In genomic region chr13:41219056-41219455, GRCm38 (mm10) we compare ENCODE assay signal across 13 mouse cellular contexts. TPM values are rescaled to one million over a fixed set of nuclear protein-coding genes. Genes with fewer than 3 reads are reported as not detected.
DNase-seq lines count a peak whose midpoint lies in the region; ATAC-seq and TF ChIP-seq lines count a peak whose summit lies in the region.
"Had no signal": no experiment of that assay in that cellular context is flagged by ENCODE, and none has a peak within 500 bp of the region (broad histone marks: within the 10 kb centered on the region; RNA-seq: fewer than 3 reads in every experiment).

No protein-coding gene starts in this region.

- no peak overlapping the region for H3K4me3 ChIP-seq in embryonic facial prominence, embryonic 12.5 days
- peak overlapping the region; percentile 60 for H3K4me3 ChIP-seq in hindbrain, embryonic 13.5 days
- H3K4me3 ChIP-seq in liver, postnatal 0 days (ENCODE audit: low read depth, low read length) = peak overlapping the region; percentile 64

- TF ChIP-seq CTCF in liver, postnatal 0 days (IDR thresholded peaks at IDR 0.05; ENCODE audit: low read depth) = no peak

- no peaks in the 10 kb centered on the region for H3K27me3 ChIP-seq in embryonic facial prominence, embryonic 12.5 days
- no peaks in the 10 kb centered on the region for H3K27me3 ChIP-seq in hindbrain, embryonic 13.5 days
- peaks cover 5% of the 10 kb centered on the region; the same call in 1 of the 2 replicates for H3K27me3 ChIP-seq in liver, postnatal 0 days (ENCODE audit: insufficient read depth, low read length)

- H3K9ac ChIP-seq in embryonic facial prominence, embryonic 12.5 days = no peak overlapping the region
- peak overlapping the region; percentile 83; the same call in 1 of the 2 replicates for H3K9ac ChIP-seq in hindbrain, embryonic 13.5 days
- peak overlapping the region; percentile 78 for H3K9ac ChIP-seq in liver, postnatal 0 days (replicated peaks)

- no peak for TF ChIP-seq EP300 in liver, postnatal 0 days (IDR thresholded peaks at IDR 0.05; ENCODE audit: low read depth)

- H3K4me2 ChIP-seq in embryonic facial prominence, embryonic 12.5 days (replicated peaks) = peak overlapping the region; percentile 62; the same call in 1 of the 2 replicates
- peak overlapping the region; percentile 53 for H3K4me2 ChIP-seq in hindbrain, embryonic 13.5 days
- peak overlapping the region; percentile 70 for H3K4me2 ChIP-seq in liver, postnatal 0 days (ENCODE audit: low read depth, low read length)

- no peaks in the 10 kb centered on the region for H3K36me3 ChIP-seq in embryonic facial prominence, embryonic 12.5 days
- H3K36me3 ChIP-seq in hindbrain, embryonic 13.5 days = 0 out of 2 replicates have a peak, but pooled peaks cover 3% of the 10 kb centered on the region
- no peaks in the 10 kb centered on the region for H3K36me3 ChIP-seq in liver, postnatal 0 days (replicated peaks; ENCODE audit: insufficient read depth, low read length)

- H3K27ac ChIP-seq in embryonic facial prominence, embryonic 12.5 days = no peak overlapping the region
- H3K27ac ChIP-seq in hindbrain, embryonic 13.5 days = no peak overlapping the region
- peak overlapping the region; percentile 79 for H3K27ac ChIP-seq in liver, postnatal 0 days (ENCODE audit: low read depth)

- H3K9me3 ChIP-seq in embryonic facial prominence, embryonic 12.5 days = peaks cover 6% of the 10 kb centered on the region; the same call in 1 of the 2 replicates
- peaks cover 24% of the 10 kb centered on the region; the same call in 1 of the 2 replicates for H3K9me3 ChIP-seq in hindbrain, embryonic 13.5 days
- H3K9me3 ChIP-seq in liver, postnatal 0 days (ENCODE audit: low read length) = peaks cover 14% of the 10 kb centered on the region; the same call in 1 of the 2 replicates

- H3K4me1 ChIP-seq in embryonic facial prominence, embryonic 12.5 days = no peaks in the 10 kb centered on the region
- peaks cover 19% of the 10 kb centered on the region for H3K4me1 ChIP-seq in hindbrain, embryonic 13.5 days (replicated peaks)
- H3K4me1 ChIP-seq in liver, postnatal 0 days (ENCODE audit: insufficient read depth) = no peaks in the 10 kb centered on the region

- 29% methylated on average over 1 of the region's 1 CpGs for WGBS in embryonic facial prominence, embryonic 12.5 days
- 23% methylated on average over 1 of the region's 1 CpGs for WGBS in hindbrain, embryonic 13.5 days
- WGBS in liver, postnatal 0 days (ENCODE audit: insufficient replicate concordance) = 40% methylated on average over 1 of the region's 1 CpGs

- ATAC-seq in embryonic facial prominence, embryonic 12.5 days (ENCODE audit: insufficient number of reproducible peaks, insufficient read depth, low FRiP score, low TSS enrichment) = no peak
- no peak for ATAC-seq in hindbrain, embryonic 13.5 days (ENCODE audit: low FRiP score)
- no peak for ATAC-seq in liver, postnatal 0 days

- DNase-seq in kidney, adult 11 months = peak; percentile 17
- no peak for DNase-seq in kidney, postnatal 14 days
- no peak for DNase-seq in liver, postnatal 0 days
- no peak for DNase-seq in thymus, adult 18-20 months
- no peak for DNase-seq in frontal cortex, adult 2 months (ENCODE audit: extremely low spot score in 1 of 2, low spot score in 1 of 2)
- no peak for DNase-seq in thymus, postnatal 0 days (ENCODE audit: low spot score)
- DNase-seq: adrenal gland, postnatal 36 days; cerebellum, adult 9-10 months; left cerebral cortex, postnatal 4 days had no signal

RNA-seq across cellular contexts. Expression of gene Elovl2, which starts 1.1 kb away (rescaled TPM):
- polyA plus RNA-seq in embryonic facial prominence, embryonic 12.5 days (2016; fragmentation: Nextera tagmentation; extraction: Ambion mirVana) = 14.4 and 15.5 TPM in 2 replicates
- 40.8 and 43.1 TPM in 2 replicates for polyA plus RNA-seq in hindbrain, embryonic 13.5 days (2015; fragmentation: Nextera tagmentation; extraction: Ambion mirVana)
- 304 and 314 TPM in 2 replicates for polyA plus RNA-seq in liver, postnatal 0 days (2015; fragmentation: Nextera tagmentation; extraction: Ambion mirVana)
- 15.2 and 16.6 TPM in 2 replicates for polyA plus RNA-seq in frontal cortex, adult 2 months (2012; rRNA removed)
- 0.08 and 0.27 TPM in 2 replicates for polyA plus RNA-seq in thymus, postnatal 0 days (2015; fragmentation: Nextera tagmentation; extraction: Ambion mirVana)

RNA-seq across cellular contexts. Expression of gene Smim13, which starts 30.6 kb away (rescaled TPM):
- 19.3 and 21.4 TPM in 2 replicates for polyA plus RNA-seq in embryonic facial prominence, embryonic 12.5 days (2016; fragmentation: Nextera tagmentation; extraction: Ambion mirVana)
- 19.1 and 20.1 TPM in 2 replicates for polyA plus RNA-seq in hindbrain, embryonic 13.5 days (2015; fragmentation: Nextera tagmentation; extraction: Ambion mirVana)
- 3.8 and 3.9 TPM in 2 replicates for polyA plus RNA-seq in liver, postnatal 0 days (2015; fragmentation: Nextera tagmentation; extraction: Ambion mirVana)
- polyA plus RNA-seq in frontal cortex, adult 2 months (2012; rRNA removed) = 101 and 102 TPM in 2 replicates
- 12.4 and 14.6 TPM in 2 replicates for polyA plus RNA-seq in thymus, postnatal 0 days (2015; fragmentation: Nextera tagmentation; extraction: Ambion mirVana)

RNA-seq across cellular contexts. Expression of gene Gm17364, which starts 54.7 kb away (rescaled TPM):
- not detected in 2 replicates for polyA plus RNA-seq in embryonic facial prominence, embryonic 12.5 days (2016; fragmentation: Nextera tagmentation; extraction: Ambion mirVana)
- polyA plus RNA-seq in hindbrain, embryonic 13.5 days (2015; fragmentation: Nextera tagmentation; extraction: Ambion mirVana) = not detected in 2 replicates
- not detected in 2 replicates for polyA plus RNA-seq in liver, postnatal 0 days (2015; fragmentation: Nextera tagmentation; extraction: Ambion mirVana)
- polyA plus RNA-seq in frontal cortex, adult 2 months (2012; rRNA removed) = not detected in 2 replicates
- not detected in 2 replicates for polyA plus RNA-seq in thymus, postnatal 0 days (2015; fragmentation: Nextera tagmentation; extraction: Ambion mirVana)
- polyA plus RNA-seq: heart, embryonic 14.5 days; stomach, embryonic 14.5 days had no signal

Comparison
In these comparisons a context has a peak if more than half of its experiments do, and no peak if none do; other contexts are left out.
1. RNA of gene Elovl2, which starts 1.1 kb away (polyA plus RNA-seq): 304 to 314 TPM in liver, postnatal 0 days, 40.8 to 43.1 TPM in hindbrain, embryonic 13.5 days, 15.2 to 16.6 TPM in frontal cortex, adult 2 months and 14.4 to 15.5 TPM in embryonic facial prominence, embryonic 12.5 days; 0.08 to 0.27 TPM in thymus, postnatal 0 days; every median in the first group is over 10 times any median in the second.
2. Peak in every context shown above with its lines, with median percentiles within 50 percentile points of each other: H3K4me2 ChIP-seq.